ENCODE assay signal across 7 mouse cellular contexts in the genomic region with DNA sequence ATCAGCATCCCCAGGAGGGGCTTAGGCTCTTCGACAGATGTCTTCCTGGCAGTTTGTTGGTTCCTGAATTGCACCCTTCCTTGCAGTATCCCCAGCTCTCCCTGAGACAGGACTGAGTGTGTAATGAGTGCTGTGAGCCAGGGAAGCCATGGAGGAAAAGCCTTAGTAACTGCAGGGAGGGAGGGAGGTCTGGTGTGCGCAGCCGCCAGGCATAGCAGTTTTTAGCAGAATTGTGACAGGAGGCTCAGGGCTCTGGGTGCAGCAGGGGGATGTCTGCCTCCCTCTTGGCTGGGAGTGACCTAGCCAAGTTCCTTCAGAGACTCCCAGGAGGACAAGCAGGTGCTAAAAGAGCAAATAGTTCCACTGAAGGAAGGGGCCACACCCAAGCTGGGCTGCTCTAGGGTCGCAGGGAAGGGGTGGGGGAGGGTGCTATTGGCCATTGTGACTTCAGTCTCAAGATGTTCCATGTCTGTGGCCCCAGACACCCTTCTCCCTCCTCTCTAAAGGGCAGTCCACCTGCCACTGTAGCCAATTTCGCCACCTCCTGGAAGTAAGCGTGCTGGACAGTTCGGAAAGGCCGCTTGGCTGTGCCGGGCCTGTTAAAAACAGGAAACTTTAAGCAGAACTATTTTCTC. TPM values are rescaled to one million over a fixed set of nuclear protein-coding genes. Genes with fewer than 3 reads are reported as not detected.
A peak's percentile ranks its signal among the peaks of the same experiment; 100 is the strongest.
DNase-seq lines count a peak whose midpoint lies in the region; ATAC-seq and TF ChIP-seq lines count a peak whose summit lies in the region.

No protein-coding gene starts in this region.

- no peak for TF ChIP-seq POLR2A in spleen, adult 2 months (IDR thresholded peaks at IDR 0.05; ENCODE audit: low read depth, low read length)
- no peak for TF ChIP-seq POLR2A in small intestine, adult 2 months (IDR thresholded peaks at IDR 0.05; ENCODE audit: low read depth, low read length)

- no peaks in the 10 kb centered on the region for H3K9me3 ChIP-seq in kidney, embryonic 14.5 days (ENCODE audit: control insufficient read depth, low read length)

- peaks cover 6% of the 10 kb centered on the region; the same call in 1 of the 2 replicates for H3K4me1 ChIP-seq in spleen, adult 2 months (ENCODE audit: control insufficient read depth, insufficient read depth, insufficient read length)
- H3K4me1 ChIP-seq in kidney, embryonic 14.5 days (ENCODE audit: control insufficient read depth, insufficient read depth, low read length): peaks cover 9% of the 10 kb centered on the region; the same call in 1 of the 2 replicates
- H3K4me1 ChIP-seq in small intestine, adult 2 months (ENCODE audit: control insufficient read depth, insufficient read depth, insufficient read length, low read length): 0 out of 2 replicates have a peak, but pooled peaks cover 4% of the 10 kb centered on the region

- H3K27ac ChIP-seq in spleen, adult 2 months (ENCODE audit: insufficient read depth, low read length): peak overlapping the region; percentile 50
- H3K27ac ChIP-seq in kidney, embryonic 14.5 days (ENCODE audit: low read depth, low read length): peak overlapping the region; percentile 15; the same call in 1 of the 2 replicates
- peak overlapping the region; percentile 38 for H3K27ac ChIP-seq in small intestine, adult 2 months (ENCODE audit: insufficient read depth, low read depth, low read length)

- H3K4me2 ChIP-seq in kidney, embryonic 14.5 days (replicated peaks; ENCODE audit: low read depth, low read length): no peak overlapping the region

- H3K36me3 ChIP-seq in spleen, adult 2 months (ENCODE audit: control insufficient read depth, insufficient read depth, low read length): no peaks in the 10 kb centered on the region
- H3K36me3 ChIP-seq in kidney, embryonic 14.5 days (ENCODE audit: control insufficient read depth, insufficient read depth, low read length): peaks cover 3% of the 10 kb centered on the region; the same call in 1 of the 2 replicates
- peaks cover 18% of the 10 kb centered on the region for H3K36me3 ChIP-seq in small intestine, adult 2 months (ENCODE audit: control insufficient read depth, insufficient read depth, low read length)

- 52% methylated on average over 9 of the region's 9 CpGs for WGBS in spleen, adult 2 months
- 62% methylated on average over 9 of the region's 9 CpGs for WGBS in kidney, embryonic 14.5 days
- 73% methylated on average over 9 of the region's 9 CpGs for WGBS in small intestine, adult 2 months

- no peaks in the 10 kb centered on the region for H3K27me3 ChIP-seq in spleen, adult 2 months (ENCODE audit: control insufficient read depth, insufficient read depth, low read length)
- H3K27me3 ChIP-seq in kidney, embryonic 14.5 days (ENCODE audit: control insufficient read depth, insufficient read depth, low read length): no peaks in the 10 kb centered on the region
- H3K27me3 ChIP-seq in small intestine, adult 2 months (ENCODE audit: control insufficient read depth, insufficient read depth, low read length): no peaks in the 10 kb centered on the region

- H3K9ac ChIP-seq in kidney, embryonic 14.5 days (ENCODE audit: low read depth, low read length): no peak overlapping the region

- DNase-seq in spleen, adult 2 months (ENCODE audit: low read depth in 1 of 2, low spot score in 2 of 2): no peak
- no peak for DNase-seq in spleen, postnatal 10 days (ENCODE audit: low spot score in 2 of 2)
- no peak for DNase-seq in left cerebral cortex, adult 11 months (ENCODE audit: low spot score)
- DNase-seq in B cell, adult 2 months: no peak

- peak; percentile 27 for ATAC-seq in granulocyte monocyte progenitor cell, adult 5-6 weeks (replicated peaks; ENCODE audit: poor library complexity, severe bottlenecking)
- ATAC-seq in kidney, embryonic 14.5 days (ENCODE audit: low FRiP score, low TSS enrichment): 0 out of 2 replicates have a peak, but pooled peaks have one; percentile 35

- H3K4me3 ChIP-seq in spleen, adult 2 months (ENCODE audit: extremely low read depth, insufficient read depth, insufficient read length): no peak overlapping the region
- H3K4me3 ChIP-seq in kidney, embryonic 14.5 days (ENCODE audit: low read length): no peak overlapping the region
- no peak overlapping the region for H3K4me3 ChIP-seq in small intestine, adult 2 months (ENCODE audit: low read depth, low read length)

- no peak for TF ChIP-seq CTCF in spleen, adult 2 months (IDR thresholded peaks at IDR 0.05; ENCODE audit: extremely low read depth, insufficient read depth, insufficient read length, insufficient replicate concordance)
- TF ChIP-seq CTCF in small intestine, adult 2 months (IDR thresholded peaks at IDR 0.05; ENCODE audit: extremely low read depth, insufficient read length, insufficient replicate concordance, low read depth, low read length): no peak

RNA-seq across cellular contexts. Expression of a gene that starts 49.0 kb away (rescaled TPM):
- 39.8 and 40.1 TPM in 2 replicates for polyA plus RNA-seq in spleen, adult 2 months (2012; rRNA removed)
- 0.49 TPM in 1 of 2 replicates, not detected in the other for total RNA-seq in granulocyte monocyte progenitor cell, adult 5-6 weeks (2014; fragmentation: Nextera tagmentation)
- under 0.01 and 0.15 TPM in 2 replicates for total RNA-seq in granulocyte monocyte progenitor cell, adult 5-6 weeks (2017)
- polyA plus RNA-seq in kidney, embryonic 14.5 days (2014; fragmentation: Nextera tagmentation; extraction: Ambion mirVana): 8.6 and 12.8 TPM in 2 replicates
- 40.7 and 52.0 TPM in 2 replicates for polyA plus RNA-seq in small intestine, adult 2 months (2012; rRNA removed)
